Mouse (Mus musculus) stomach, adult 2 months (tissue): Measurements from ENCODE around the gene Ifitm1. TPM values are rescaled to one million over a fixed set of nuclear protein-coding genes. Genes with fewer than 3 reads are reported as not detected.

ENCODE experiments used
- polyA plus RNA-seq: library from polyadenylated mRNA; depleted of rRNA; stranded (reverse); fragments of >200 nt; gene quantifications from 2 replicates; pipeline ENCODE4 v1.2.3, GENCODE M21; 2012; rRNA removed

Ifitm1 gene
- 46.7 and 48.2 TPM in 2 replicates for polyA plus RNA-seq

DNA sequence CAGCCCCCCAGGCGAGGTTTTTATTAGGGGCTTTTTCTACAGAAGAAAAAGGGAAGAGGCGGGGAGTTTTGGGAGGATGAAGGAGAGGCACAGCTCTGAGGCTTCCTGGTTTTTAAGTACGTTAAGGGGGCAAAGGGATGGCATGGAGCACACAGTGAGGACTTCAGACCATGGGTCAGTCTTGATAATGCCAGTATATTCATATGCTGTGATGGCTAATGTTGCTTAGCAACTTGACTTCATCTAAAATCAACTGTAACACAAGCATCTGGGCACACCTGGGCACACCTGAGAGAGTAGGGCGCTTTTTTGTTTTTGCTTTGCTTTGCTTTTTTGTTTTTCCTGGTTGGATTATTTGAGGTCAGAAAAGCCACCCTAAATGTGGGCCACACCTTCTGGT, at the start of gene Ifitm1:
Gene Ifitm1, plus strand, starts transcription at position 301 of the 400 bp plus-strand sequence.

DNA sequence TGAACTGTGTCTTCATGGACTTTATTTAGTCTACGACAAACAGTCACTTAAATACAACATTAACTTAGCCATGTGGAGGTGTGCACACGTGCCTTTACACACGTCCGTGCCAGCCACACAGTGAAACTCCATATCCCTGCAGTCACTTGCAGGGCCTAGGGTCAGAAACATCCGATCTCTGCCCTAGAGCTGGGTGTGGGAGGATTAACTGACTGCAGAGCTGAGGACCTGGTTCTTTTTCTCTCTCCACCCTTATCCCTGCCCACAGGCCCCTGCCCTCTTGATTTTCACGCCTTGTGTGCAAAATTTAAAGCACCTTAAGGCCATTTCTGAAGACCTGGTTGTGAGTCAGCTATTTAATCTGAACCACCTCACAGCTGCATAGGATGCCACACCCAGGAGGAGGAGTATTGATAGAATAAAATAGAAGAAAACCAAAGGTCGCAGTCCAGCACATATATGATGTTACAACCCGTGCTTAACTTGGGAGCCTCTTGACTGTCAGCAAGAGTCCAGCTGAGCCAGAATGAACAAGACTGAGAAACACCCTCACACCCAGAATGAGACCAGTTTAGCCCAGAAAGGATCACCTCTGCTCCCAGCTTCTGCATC, 46.5 kb upstream of the Ifitm1 start, which contains the start of gene Nlrp6:
Gene Nlrp6, plus strand, starts transcription at position 485 of the 612 bp plus-strand sequence.

DNA sequence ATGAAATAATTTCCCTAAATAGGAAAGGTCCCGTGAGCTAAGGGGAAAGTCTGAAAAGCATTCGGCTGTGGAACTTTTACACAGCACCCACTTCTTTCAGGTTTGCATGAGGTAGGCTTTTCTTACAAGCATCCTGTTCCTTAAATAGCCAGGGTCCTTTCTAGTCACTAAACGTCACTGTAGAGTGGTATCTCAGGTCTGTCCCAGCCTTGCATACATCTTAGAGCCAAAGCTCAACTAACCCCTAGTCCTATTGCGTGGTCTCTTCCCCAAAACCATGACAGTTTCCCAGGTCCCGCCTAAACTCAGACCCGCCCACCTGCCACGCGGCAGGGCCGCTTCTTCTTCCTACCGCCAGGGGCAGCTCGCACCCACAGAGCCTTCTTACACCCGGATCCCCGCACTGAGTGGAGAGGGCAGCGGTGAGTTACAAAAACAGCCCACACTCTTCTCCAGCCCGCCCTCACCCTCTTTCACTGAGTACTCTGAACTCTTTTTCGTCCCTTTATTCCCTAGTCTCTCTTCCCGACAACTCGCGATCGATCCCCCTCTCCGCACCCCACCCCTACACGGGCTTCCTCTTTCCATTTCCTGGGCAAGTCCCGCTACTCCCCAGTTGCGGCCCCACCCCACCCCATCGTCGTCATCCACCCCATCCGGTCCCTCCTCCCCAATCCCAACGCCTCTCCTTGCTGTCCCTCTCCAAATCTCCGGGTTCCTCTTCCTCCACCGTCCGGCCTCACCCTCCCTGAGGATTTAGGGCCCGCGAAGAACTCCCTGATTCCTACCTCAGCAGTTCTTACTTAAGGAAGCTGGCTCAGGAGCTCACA, 25.6 kb upstream of the Ifitm1 start, which contains the start of gene Pgghg:
Gene Pgghg, plus strand, starts transcription at position 170 of the 830 bp plus-strand sequence.

DNA sequence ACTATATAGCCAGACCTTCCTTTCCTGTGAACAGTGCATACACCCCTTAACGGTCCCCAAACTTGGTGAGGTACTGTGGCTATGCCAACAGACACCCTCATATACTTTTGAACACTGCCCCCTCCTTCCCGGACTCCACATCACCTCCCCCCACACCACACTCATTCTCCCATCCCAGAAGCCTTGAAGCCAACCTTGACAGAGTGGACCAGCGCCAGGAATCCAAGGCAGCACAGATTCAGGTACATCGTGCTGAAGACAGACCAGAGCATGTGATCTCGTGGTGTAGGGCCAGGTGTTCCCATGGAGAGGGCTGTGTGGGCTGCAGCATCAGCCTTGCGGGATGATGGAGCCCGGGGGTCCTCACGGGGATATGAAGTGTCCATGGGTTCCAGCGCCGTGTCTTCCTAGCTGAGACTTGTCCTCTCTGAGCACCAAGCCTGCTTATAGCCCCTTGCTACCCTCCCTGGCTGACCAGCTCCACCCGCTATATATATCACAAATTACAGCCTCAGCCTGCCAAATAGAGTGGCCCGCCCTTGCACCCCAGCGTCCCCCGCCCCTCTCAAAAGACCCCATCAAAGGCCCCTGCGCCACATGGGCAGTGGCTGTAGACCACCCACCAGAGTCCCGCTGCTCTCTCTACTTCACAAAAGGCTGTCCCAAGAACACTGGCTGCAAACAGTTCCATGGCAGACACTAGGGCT, 17.0 kb upstream of the Ifitm1 start, which contains the start of gene Ifitm5:
Gene Ifitm5, minus strand, starts transcription at position 468 of the 707 bp plus-strand sequence.

DNA sequence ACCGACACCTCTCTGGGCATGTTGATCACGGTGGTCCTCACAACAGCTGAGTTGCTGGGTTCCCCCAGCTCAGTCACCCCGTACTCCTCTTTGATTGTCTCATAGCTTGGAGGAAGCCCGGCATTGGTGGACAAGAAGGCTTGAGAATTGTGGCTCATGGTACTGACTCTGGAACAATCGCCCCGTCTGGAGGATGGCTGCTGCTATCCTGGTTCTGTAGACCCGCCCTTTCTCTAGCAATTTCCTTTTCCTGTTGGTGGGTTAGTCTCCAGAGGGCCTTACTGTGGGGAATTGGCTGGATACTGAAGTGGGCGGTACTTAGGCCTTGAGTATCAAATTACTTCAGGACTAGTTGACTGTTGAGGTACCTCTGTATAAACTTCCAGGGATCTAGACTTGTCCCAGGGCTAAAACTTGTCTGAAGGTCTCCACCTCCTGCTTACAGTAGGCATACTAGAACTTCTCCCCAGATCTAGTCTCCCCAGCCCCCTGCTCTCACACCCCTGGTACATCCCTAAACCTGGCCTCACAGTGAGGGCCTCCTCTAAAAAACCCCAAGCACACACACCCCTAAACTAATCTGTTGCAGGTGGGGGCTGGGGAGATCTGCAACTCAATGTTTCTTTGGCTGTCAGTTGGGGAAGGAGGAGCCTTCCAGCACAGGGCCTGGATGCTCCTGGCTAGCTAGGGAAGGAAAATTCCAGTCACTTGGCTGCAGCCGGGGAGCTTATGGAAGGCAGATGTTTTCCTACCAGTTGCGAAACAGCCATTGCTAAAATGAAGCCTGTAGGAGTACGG, 11.1 kb upstream of the Ifitm1 start, which contains the start of the genes Gm45717 and Ifitm2:
Gene Gm45717, minus strand, starts transcription at position 180 of the 798 bp plus-strand sequence.
Gene Ifitm2, minus strand, starts transcription at position 230 of the 798 bp plus-strand sequence.

DNA sequence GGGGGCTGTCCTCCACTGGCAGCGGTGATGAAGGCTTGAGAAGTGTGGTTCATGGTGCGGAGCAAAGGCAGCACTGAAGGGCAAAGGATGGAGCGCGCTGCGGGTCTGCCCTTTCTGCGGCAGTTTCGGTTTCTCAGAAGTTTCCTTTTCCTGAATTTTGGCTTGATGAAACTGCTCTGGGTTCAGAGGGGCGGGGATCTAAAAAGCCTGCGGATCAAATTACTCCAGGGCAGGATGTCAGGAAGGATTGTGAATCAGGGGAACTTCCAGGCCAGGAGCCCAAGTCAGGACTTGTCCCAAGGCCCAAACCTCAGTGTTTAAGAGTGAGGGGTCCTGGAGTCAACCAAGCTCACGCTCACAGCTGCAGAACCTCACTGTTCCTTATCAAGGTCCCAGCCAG, 43.6 kb downstream of the Ifitm1 start, which contains the start of gene Ifitm3:
Gene Ifitm3, minus strand, starts transcription at position 178 of the 400 bp plus-strand sequence.

DNA sequence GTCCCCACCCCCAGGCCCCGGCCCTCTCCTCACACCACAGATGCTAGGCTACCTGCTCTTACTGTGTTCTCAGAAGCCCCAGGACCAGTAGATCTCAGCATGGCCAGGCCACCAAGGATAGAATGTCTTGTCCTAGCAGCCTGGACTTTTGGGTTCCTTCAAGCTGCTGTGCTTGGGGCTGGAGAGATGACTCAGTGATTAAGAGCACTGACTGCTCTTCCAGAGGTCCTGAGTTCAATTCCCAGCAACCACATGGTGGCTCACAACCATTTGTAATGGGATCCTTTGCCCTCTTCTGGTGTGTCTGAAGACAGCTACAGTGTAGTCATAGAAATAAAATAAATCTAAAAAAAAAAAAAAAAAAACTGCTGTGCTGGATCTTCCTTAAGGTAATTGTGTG, 50.8 kb downstream of the Ifitm1 start, which contains the start of gene Ifitm6:
Gene Ifitm6, minus strand, starts transcription at position 101 of the 400 bp plus-strand sequence.

Other genes starting within 250 kb of the Ifitm1 start
- gene Cyp2e1, start 203.5 kb upstream of the Ifitm1 start, polyA plus RNA-seq = 0.06 and 0.75 TPM in 2 replicates
- 0.15 TPM in 1 of 2 replicates, not detected in the other for gene Syce1, start 179.4 kb upstream of the Ifitm1 start, polyA plus RNA-seq
- gene Zfp941, start 145.0 kb upstream of the Ifitm1 start, polyA plus RNA-seq = 0.01 and 0.02 TPM in 2 replicates
- gene Urah, start 132.2 kb upstream of the Ifitm1 start, polyA plus RNA-seq = 24.9 and 25.9 TPM in 2 replicates
- not detected in 2 replicates for gene Scgb1c1, start 121.7 kb upstream of the Ifitm1 start, polyA plus RNA-seq
- gene Odf3, start 119.4 kb upstream of the Ifitm1 start, polyA plus RNA-seq = not detected in 2 replicates
- not detected in 2 replicates for gene Gm45785, start 110.9 kb upstream of the Ifitm1 start, polyA plus RNA-seq
- 38.8 and 38.9 TPM in 2 replicates for gene Ric8a, start 110.3 kb upstream of the Ifitm1 start, polyA plus RNA-seq
- 7.5 and 8.6 TPM in 2 replicates for gene Bet1l, start 109.6 kb upstream of the Ifitm1 start, polyA plus RNA-seq
- gene Psmd13, start 85.3 kb upstream of the Ifitm1 start, polyA plus RNA-seq = 26.4 and 30.2 TPM in 2 replicates
- gene Sirt3, start 84.9 kb upstream of the Ifitm1 start, polyA plus RNA-seq = 12.7 and 14.2 TPM in 2 replicates
- 24.9 and 30.2 TPM in 2 replicates for gene Cox8b, start 66.8 kb upstream of the Ifitm1 start, polyA plus RNA-seq
- gene Nlrp6, start 46.3 kb upstream of the Ifitm1 start, polyA plus RNA-seq = 0.08 and 0.19 TPM in 2 replicates
- gene Pgghg, start 25.8 kb upstream of the Ifitm1 start, polyA plus RNA-seq = 13.5 and 15.5 TPM in 2 replicates
- gene Ifitm5, start 16.9 kb upstream of the Ifitm1 start, polyA plus RNA-seq = 0.67 and 1.3 TPM in 2 replicates
- not detected in 2 replicates for gene Gm45717, start 11.3 kb upstream of the Ifitm1 start, polyA plus RNA-seq
- gene Ifitm2, start 11.2 kb upstream of the Ifitm1 start, polyA plus RNA-seq = 255 and 272 TPM in 2 replicates
- 83.2 and 93.7 TPM in 2 replicates for gene Ifitm3, start 43.5 kb downstream of the Ifitm1 start, polyA plus RNA-seq
- 0.83 and 1.1 TPM in 2 replicates for gene Ifitm6, start 50.7 kb downstream of the Ifitm1 start, polyA plus RNA-seq
- not detected in 2 replicates for gene Gm17387, start 61.9 kb downstream of the Ifitm1 start, polyA plus RNA-seq
- 1.2 and 1.6 TPM in 2 replicates for gene B4galnt4, start 93.9 kb downstream of the Ifitm1 start, polyA plus RNA-seq
- 87.1 and 93.8 TPM in 2 replicates for gene Pkp3, start 111.0 kb downstream of the Ifitm1 start, polyA plus RNA-seq
- gene Sigirr, start 133.4 kb downstream of the Ifitm1 start, polyA plus RNA-seq = 18.7 and 23.0 TPM in 2 replicates
- 18.4 and 22.0 TPM in 2 replicates for gene Ano9, start 150.6 kb downstream of the Ifitm1 start, polyA plus RNA-seq
- 9.4 and 13.8 TPM in 2 replicates for gene Ptdss2, start 155.2 kb downstream of the Ifitm1 start, polyA plus RNA-seq
- 80.4 and 88.4 TPM in 2 replicates for gene Rnh1, start 205.6 kb downstream of the Ifitm1 start, polyA plus RNA-seq
- gene Hras, start 226.8 kb downstream of the Ifitm1 start, polyA plus RNA-seq = 44.2 and 44.7 TPM in 2 replicates
- gene Lrrc56, start 226.9 kb downstream of the Ifitm1 start, polyA plus RNA-seq = 2.5 and 2.6 TPM in 2 replicates
- gene Lmntd2, start 246.9 kb downstream of the Ifitm1 start, polyA plus RNA-seq = 3.7 and 6.7 TPM in 2 replicates
- gene Rassf7, start 248.6 kb downstream of the Ifitm1 start, polyA plus RNA-seq = 85.9 and 98.2 TPM in 2 replicates